Mouse (Mus musculus): ENCODE data around the gene Gle1. TPM values are rescaled to one million over a fixed set of nuclear protein-coding genes. Genes with fewer than 3 reads are reported as not detected.
A peak's percentile ranks its signal among the peaks of the same experiment; 100 is the strongest.

Gene Gle1
- polyA plus RNA-seq, 1 experiment from 2014 or later, result 76.2 TPM

DNA sequence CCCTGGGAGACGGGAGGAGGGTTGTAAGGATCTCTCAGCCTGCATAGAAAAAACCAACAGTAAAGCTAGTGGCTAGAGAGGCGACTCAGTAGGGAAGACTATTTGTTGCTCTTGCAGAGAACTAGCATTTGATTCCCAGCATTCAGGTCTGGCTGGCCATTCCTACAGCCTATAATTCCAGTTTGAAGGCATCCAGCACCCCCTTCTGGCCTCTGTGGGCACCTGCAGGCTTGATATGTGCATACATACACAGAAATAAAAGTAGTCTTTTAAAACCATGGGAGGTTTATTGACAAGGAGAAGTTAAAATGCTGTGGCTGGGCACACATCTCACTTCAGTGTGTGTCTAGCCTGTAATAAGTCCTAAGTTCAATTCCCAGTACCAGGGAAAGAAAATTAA is 25.2 kb upstream of the Gle1 start:
- H3K4me2 ChIP-seq, result no peak overlapping the region
- ATAC-seq (ENCODE audit: insufficient number of reproducible peaks, insufficient read depth, low FRiP score, low TSS enrichment, low read depth), result no peak
- 91% methylated on average over 2 of the region's 2 CpGs for WGBS
- no peaks in the 10 kb centered on the region for H3K4me1 ChIP-seq (replicated peaks)
- H3K36me3 ChIP-seq, result peaks cover 83% of the 10 kb centered on the region
- H3K9me3 ChIP-seq, result no peaks in the 10 kb centered on the region
- H3K4me3 ChIP-seq (replicated peaks), result no peak overlapping the region
- no peaks in the 10 kb centered on the region for H3K27me3 ChIP-seq
- H3K9ac ChIP-seq (replicated peaks), result no peak overlapping the region
- no peak overlapping the region for H3K27ac ChIP-seq

DNA sequence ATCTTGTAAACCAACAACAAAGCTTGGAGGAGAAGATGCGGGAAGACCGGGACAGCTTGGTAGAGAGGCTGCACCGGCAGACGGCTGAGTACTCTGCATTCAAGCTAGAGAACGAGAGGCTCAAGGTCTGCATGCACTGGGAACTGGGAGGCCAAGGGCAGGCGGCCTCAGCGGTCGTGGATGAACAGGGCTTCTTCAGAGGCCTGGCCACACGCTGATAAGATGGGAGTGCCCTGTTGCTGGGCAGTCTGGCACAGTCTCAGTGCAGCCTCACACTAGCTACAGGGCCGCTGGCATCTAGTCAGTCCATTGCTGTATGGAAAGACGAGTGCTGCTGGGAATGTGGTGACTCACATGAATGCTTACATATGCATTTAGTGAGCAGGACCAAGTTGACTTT is 17.6 kb upstream of the Gle1 start:
- H3K4me3 ChIP-seq (replicated peaks), result no peak overlapping the region
- no peaks in the 10 kb centered on the region for H3K4me1 ChIP-seq (replicated peaks)
- H3K27me3 ChIP-seq, result no peaks in the 10 kb centered on the region
- no peak overlapping the region for H3K9ac ChIP-seq (replicated peaks)
- 96% methylated on average over 11 of the region's 11 CpGs for WGBS
- H3K36me3 ChIP-seq, result peaks cover 90% of the 10 kb centered on the region
- no peak overlapping the region for H3K4me2 ChIP-seq
- no peak overlapping the region for H3K27ac ChIP-seq
- ATAC-seq (ENCODE audit: insufficient number of reproducible peaks, insufficient read depth, low FRiP score, low TSS enrichment, low read depth), result no peak
- no peaks in the 10 kb centered on the region for H3K9me3 ChIP-seq

DNA sequence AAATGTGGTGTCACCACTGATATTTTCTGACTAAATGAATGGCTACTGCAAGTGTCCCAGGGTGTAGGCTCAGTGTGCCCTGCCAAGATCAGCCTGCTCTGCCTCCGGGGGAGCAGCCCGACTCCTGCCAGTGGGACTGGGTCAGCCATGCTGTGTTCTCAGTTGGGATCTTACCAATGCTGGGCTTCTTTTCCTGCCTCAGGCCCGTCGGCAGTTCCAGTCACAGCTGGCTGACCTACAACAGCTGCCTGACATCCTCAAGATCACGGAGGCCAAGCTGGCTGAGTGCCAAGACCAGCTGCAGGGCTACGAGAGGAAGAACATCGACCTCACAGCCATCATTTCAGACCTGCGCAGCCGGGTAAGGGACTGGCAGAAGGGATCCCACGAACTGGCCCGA is 13.2 kb upstream of the Gle1 start:
- Histone ChIP-seq H3K27ac (no peak overlapping the region), H3K27me3 (no peaks in the 10 kb centered on the region), H3K4me2 (no peak overlapping the region), H3K9me3 (no peaks in the 10 kb centered on the region), H3K4me3 (replicated peaks) (no peak overlapping the region), H3K9ac (replicated peaks) (no peak overlapping the region), H3K36me3 (peaks cover 93% of the 10 kb centered on the region), H3K4me1 (replicated peaks) (no peaks in the 10 kb centered on the region)
- no peak for ATAC-seq (ENCODE audit: insufficient number of reproducible peaks, insufficient read depth, low FRiP score, low TSS enrichment, low read depth)
- WGBS, result 81% methylated on average over 11 of the region's 11 CpGs

DNA sequence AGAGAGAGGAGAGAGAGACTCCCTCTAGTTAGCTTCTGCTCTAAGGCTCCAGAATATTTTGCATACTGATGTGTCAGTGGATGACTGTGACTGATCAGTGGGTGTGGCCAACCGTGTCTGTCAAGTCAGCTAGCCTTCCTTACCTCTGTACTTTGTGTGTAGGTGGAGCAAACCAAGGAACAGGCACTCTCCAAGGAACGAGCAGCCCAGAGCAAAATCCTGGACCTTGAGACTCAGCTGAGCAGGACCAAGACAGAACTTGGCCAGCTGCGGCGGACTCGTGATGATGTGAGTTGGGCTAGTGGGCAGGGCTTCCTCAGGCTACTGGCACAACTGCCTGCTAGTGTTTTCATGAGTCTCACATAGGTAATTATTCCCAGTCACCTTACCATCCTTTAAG is 8.7 kb upstream of the Gle1 start:
- H3K36me3 ChIP-seq, result peaks cover 96% of the 10 kb centered on the region
- no peak overlapping the region for H3K27ac ChIP-seq
- WGBS, result 88% methylated on average over 5 of the region's 5 CpGs

DNA sequence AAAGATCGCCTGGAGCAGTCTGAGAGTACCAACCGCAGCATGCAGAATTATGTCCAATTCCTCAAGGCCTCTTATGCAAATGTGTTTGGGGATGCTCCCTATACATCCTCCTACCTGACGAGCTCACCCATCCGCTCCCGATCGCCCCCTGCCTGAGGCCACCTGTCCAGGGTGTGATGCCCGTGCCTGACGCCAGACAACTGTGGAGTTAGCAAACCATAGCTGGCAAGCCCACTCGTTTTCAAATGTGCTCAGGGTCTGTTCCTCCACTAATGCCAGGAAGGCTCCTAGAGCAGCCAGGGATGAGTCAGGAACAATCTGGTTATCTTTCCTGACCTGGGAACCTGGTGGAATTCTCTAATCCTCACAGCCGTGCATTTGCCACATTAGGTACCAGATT is 4.7 kb upstream of the Gle1 start:
- Histone ChIP-seq H3K4me2 (no peak overlapping the region), H3K4me1 (replicated peaks) (no peaks in the 10 kb centered on the region), H3K27me3 (no peaks in the 10 kb centered on the region), H3K9ac (replicated peaks) (no peak overlapping the region), H3K9me3 (no peaks in the 10 kb centered on the region), H3K36me3 (peaks cover 58% of the 10 kb centered on the region), H3K27ac (no peak overlapping the region), H3K4me3 (replicated peaks) (no peak overlapping the region)
- ATAC-seq (ENCODE audit: insufficient number of reproducible peaks, insufficient read depth, low FRiP score, low TSS enrichment, low read depth), result no peak
- WGBS, result 89% methylated on average over 10 of the region's 10 CpGs

More for the DNA sequence above, 8.7 kb upstream of the Gle1 start:
- ATAC-seq (ENCODE audit: insufficient number of reproducible peaks, insufficient read depth, low FRiP score, low TSS enrichment, low read depth), result no peak
- no peaks in the 10 kb centered on the region for H3K4me1 ChIP-seq (replicated peaks)
- H3K9me3 ChIP-seq, result no peaks in the 10 kb centered on the region
- no peak overlapping the region for H3K4me2 ChIP-seq
- no peak overlapping the region for H3K9ac ChIP-seq (replicated peaks)
- H3K4me3 ChIP-seq (replicated peaks), result no peak overlapping the region
- no peaks in the 10 kb centered on the region for H3K27me3 ChIP-seq

DNA sequence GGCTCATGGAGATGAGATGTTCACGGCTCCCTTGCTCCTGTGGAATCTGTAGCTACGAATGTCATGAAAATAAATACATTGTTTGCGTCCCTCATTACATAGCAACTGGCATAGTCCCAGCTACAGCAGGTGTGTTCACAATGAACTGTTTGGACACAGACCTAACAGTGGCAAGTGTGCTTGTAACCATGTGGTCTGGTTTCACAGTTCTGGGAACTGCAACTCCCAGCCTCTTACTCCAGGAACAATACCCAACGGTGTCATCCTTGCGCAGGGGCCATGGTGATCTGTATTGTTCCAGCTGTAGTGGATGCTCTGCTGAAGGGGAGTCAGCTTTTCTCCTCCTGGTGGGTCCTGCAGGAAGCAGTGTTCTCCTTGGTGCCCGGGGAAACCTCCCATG is 4.0 kb upstream of the Gle1 start:
- Histone ChIP-seq H3K27ac (no peak overlapping the region), H3K36me3 (peaks cover 51% of the 10 kb centered on the region), H3K27me3 (no peaks in the 10 kb centered on the region), H3K9ac (replicated peaks) (no peak overlapping the region), H3K4me1 (replicated peaks) (peaks cover 5% of the 10 kb centered on the region), H3K9me3 (no peaks in the 10 kb centered on the region), H3K4me2 (no peak overlapping the region), H3K4me3 (replicated peaks) (no peak overlapping the region)
- WGBS, result 88% methylated on average over 6 of the region's 6 CpGs
- no peak for ATAC-seq (ENCODE audit: insufficient number of reproducible peaks, insufficient read depth, low FRiP score, low TSS enrichment, low read depth)

DNA sequence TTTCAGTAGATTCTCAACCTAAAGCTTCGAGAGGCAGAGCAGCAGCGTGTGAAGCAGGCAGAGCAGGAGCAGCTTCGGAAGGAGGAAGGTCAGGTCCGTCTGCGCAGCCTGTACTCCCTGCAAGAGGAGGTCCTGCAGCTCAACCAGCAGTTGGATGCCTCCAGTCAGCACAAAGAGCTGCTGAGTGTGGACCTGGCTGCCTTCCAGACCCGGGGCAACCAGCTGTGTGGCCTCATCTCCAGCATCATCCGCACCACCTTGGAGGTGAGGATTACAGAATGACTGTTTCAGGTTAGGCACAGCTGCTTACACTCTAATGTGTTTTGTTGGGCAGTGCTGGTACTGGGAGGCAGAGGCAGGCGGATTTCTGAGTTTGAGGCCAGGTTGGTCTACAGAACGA is 4.8 kb downstream of the Gle1 start:
- Histone ChIP-seq H3K27me3 (no peaks in the 10 kb centered on the region), H3K4me1 (replicated peaks) (peaks cover 6% of the 10 kb centered on the region), H3K4me2 (no peak overlapping the region), H3K36me3 (peaks cover 75% of the 10 kb centered on the region), H3K4me3 (replicated peaks) (no peak overlapping the region), H3K9ac (replicated peaks) (no peak overlapping the region), H3K9me3 (no peaks in the 10 kb centered on the region), H3K27ac (no peak overlapping the region)
- 90% methylated on average over 9 of the region's 9 CpGs for WGBS
- ATAC-seq (ENCODE audit: insufficient number of reproducible peaks, insufficient read depth, low FRiP score, low TSS enrichment, low read depth), result no peak

DNA sequence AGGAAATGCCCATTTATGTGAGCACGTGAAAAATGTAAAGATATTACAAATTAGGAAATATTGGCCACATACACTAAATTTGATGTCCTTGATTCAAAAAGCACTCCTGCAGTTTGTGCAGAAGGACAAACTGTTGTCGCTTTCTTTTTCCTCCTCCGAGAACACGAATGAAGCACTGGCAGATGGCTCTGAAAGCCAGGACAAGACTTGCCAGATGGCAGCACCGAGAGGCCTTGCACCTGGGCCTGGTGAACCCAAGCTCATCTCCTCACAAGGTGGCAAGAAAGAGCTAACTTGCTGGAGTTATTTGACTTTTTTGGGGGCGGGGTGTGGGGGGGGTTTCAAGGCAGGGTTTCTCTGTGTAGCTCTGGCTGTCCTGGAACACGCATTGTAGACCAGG is 5.6 kb downstream of the Gle1 start:
- Histone ChIP-seq H3K4me1 (replicated peaks) (peaks cover 5% of the 10 kb centered on the region), H3K27me3 (no peaks in the 10 kb centered on the region), H3K9me3 (no peaks in the 10 kb centered on the region), H3K4me3 (replicated peaks) (no peak overlapping the region), H3K27ac (no peak overlapping the region), H3K4me2 (no peak overlapping the region), H3K9ac (replicated peaks) (no peak overlapping the region), H3K36me3 (peaks cover 83% of the 10 kb centered on the region)
- WGBS, result 92% methylated on average over 7 of the region's 7 CpGs
- no peak for ATAC-seq (ENCODE audit: insufficient number of reproducible peaks, insufficient read depth, low FRiP score, low TSS enrichment, low read depth)

DNA sequence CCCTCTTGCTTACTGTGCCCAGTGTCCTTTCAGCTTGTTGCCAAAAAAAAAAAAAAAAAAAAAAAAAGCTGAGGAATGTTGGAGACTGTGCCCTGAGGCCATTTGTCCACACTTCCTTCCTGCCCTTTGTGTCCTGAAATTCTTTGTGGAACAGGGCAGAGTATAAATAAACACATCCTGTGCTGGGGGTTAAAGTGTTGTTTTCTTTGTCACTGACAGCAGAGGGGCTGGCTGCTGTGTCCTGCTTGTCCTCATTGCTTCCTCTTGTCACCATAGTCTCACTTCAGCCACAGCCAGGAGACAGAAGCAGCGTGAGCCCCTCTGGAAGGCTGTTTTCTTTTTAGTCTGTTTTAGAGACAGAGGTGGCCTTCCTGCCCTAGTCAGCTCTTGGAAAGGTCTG is 9.5 kb downstream of the Gle1 start:
- Histone ChIP-seq H3K27ac (no peak overlapping the region; the same call in 1 of the 2 replicates), H3K9me3 (no peaks in the 10 kb centered on the region), H3K27me3 (no peaks in the 10 kb centered on the region), H3K9ac (replicated peaks) (no peak overlapping the region), H3K36me3 (peaks cover 97% of the 10 kb centered on the region), H3K4me2 (no peak overlapping the region), H3K4me3 (replicated peaks) (no peak overlapping the region), H3K4me1 (replicated peaks) (no peaks in the 10 kb centered on the region)
- WGBS, result 47% methylated on average over 1 of the region's 1 CpGs
- no peak for ATAC-seq (ENCODE audit: insufficient number of reproducible peaks, insufficient read depth, low FRiP score, low TSS enrichment, low read depth)

DNA sequence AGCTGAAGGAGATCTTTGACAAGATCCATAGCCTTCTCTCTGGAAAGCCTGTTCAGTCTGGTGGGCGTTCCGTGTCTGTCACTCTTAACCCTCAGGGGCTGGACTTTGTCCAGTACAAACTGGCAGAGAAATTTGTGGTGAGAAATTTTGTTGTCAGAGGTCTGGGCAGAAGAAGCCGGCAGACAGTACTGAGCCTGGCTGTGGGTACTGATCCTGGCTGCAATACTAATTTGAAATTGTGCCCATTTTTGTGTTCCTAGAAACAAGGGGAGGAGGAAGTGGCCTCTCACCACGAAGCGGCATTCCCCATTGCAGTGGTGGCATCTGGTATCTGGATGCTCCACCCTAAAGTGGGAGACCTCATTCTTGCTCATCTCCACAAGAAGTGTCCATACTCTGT is 13.7 kb downstream of the Gle1 start:
- no peak for ATAC-seq (ENCODE audit: insufficient number of reproducible peaks, insufficient read depth, low FRiP score, low TSS enrichment, low read depth)
- WGBS, result 92% methylated on average over 5 of the region's 5 CpGs
- Histone ChIP-seq H3K4me2 (no peak overlapping the region), H3K36me3 (peaks cover 90% of the 10 kb centered on the region), H3K4me1 (replicated peaks) (no peaks in the 10 kb centered on the region), H3K9ac (replicated peaks) (no peak overlapping the region), H3K4me3 (replicated peaks) (no peak overlapping the region), H3K9me3 (no peaks in the 10 kb centered on the region), H3K27ac (no peak overlapping the region), H3K27me3 (no peaks in the 10 kb centered on the region)

DNA sequence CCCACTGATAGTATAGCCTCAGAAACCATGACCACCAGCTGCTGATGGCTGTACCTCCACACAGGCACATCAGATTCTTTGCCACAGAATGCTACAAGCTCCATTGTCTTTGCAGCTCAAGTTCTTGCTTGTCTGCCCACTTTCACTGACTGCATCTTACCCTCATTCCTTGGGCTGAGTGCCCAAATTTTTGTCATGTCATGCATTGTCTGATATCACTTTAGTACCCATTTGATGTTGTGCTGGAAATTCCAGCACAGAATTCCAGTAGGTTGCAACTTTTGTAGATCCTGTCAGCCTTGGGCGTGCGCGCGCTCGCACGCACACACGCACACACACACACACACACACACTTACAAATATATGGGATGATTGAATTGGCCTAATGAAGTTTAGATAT is 26.0 kb downstream of the Gle1 start:
- Histone ChIP-seq H3K4me3 (replicated peaks) (no peak overlapping the region), H3K27me3 (no peaks in the 10 kb centered on the region), H3K4me1 (replicated peaks) (no peaks in the 10 kb centered on the region; the same call in 1 of the 2 replicates), H3K36me3 (peaks cover 40% of the 10 kb centered on the region), H3K9me3 (no peaks in the 10 kb centered on the region), H3K9ac (replicated peaks) (no peak overlapping the region), H3K4me2 (no peak overlapping the region), H3K27ac (no peak overlapping the region)
- no peak for ATAC-seq (ENCODE audit: insufficient number of reproducible peaks, insufficient read depth, low FRiP score, low TSS enrichment, low read depth)
- 95% methylated on average over 7 of the region's 7 CpGs for WGBS

DNA sequence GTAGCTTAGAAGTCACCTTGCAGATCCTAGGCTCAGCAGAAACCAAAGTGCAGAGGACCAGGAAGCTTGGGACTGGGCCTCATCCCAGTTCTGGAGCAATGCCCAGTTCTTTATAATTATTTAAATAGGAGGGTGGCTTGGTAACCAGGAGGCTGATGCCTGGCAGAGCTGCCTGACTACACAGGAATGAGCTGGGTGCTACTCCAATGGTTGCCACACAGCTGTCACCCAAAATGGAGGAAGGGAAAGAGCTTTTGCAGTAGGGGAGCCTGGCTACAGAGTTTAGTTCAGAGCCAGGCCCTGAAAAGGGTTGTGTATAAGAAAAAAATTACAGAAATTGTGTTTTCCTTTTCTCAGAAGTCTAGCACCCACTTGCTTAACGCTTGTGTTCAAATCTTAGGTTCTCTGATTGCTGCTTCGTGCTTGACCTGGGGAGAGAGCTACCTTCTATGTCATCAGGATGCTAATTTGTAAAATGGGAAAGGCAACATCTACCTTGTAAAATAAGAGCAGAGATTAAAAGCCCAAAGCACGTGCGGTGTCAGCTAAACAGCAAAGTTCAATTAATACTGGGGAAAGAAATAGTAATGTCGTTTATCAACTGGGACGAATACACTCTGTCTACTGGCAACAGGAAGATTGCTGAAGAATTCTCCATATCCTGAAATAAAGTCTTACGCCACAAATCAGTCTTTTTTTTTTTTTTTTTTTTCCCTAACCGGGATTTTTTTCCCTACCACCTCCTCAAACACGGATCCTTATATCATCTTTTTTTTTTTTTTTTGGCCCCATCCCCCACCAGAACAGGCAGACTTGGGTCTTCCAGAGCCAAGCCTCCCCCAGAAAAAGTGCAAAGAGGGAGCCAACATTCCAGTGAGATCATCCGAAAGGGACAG is 29.4 kb downstream of the Gle1 start:
- ATAC-seq (ENCODE audit: insufficient number of reproducible peaks, insufficient read depth, low FRiP score, low TSS enrichment, low read depth), result no peak
- H3K9me3 ChIP-seq, result no peaks in the 10 kb centered on the region
- peak overlapping the region; percentile 98 for H3K9ac ChIP-seq (replicated peaks)
- no peaks in the 10 kb centered on the region for H3K27me3 ChIP-seq
- peak overlapping the region; percentile 61 for H3K4me2 ChIP-seq
- peaks cover 24% of the 10 kb centered on the region for H3K4me1 ChIP-seq (replicated peaks)
- H3K36me3 ChIP-seq, result peaks cover 21% of the 10 kb centered on the region
- 20% methylated on average over 10 of the region's 10 CpGs for WGBS
- peak overlapping the region; percentile 87 for H3K27ac ChIP-seq
- peak overlapping the region; percentile 91 for H3K4me3 ChIP-seq (replicated peaks)

All from limb, embryonic 12.5 days (tissue).